Comparison of ENCODE assay signal across 7 mouse cellular contexts in the genomic region with DNA sequence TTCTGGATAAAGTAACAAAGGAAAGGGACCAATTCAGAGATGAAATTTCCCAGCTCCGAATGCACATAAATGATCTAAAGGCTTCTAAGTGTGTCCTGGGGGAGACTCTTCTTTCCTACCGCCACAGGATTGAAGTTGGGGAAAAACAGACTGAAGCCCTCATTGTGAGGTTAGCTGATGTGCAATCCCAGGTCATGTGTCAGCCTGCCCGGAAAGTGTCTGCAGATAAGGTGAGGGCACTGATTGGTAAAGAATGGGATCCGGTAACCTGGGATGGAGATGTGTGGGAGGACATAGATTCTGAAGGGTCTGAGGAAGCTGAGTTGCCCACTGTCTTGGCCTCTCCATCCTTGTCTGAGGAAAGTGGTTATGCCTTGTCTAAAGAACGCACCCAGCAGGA. TPM values are rescaled to one million over a fixed set of nuclear protein-coding genes. Genes with fewer than 3 reads are reported as not detected.
DNase-seq lines count a peak whose midpoint lies in the region; ATAC-seq and TF ChIP-seq lines count a peak whose summit lies in the region.

No protein-coding gene starts in this region.

- H3K36me3 ChIP-seq in forebrain, postnatal 0 days (ENCODE audit: insufficient read depth): peaks cover 30% of the 10 kb centered on the region
- H3K36me3 ChIP-seq in liver, embryonic 16.5 days (ENCODE audit: control insufficient read depth, insufficient read depth): peaks cover 28% of the 10 kb centered on the region

- H3K4me1 ChIP-seq in forebrain, postnatal 0 days (ENCODE audit: insufficient read depth): peaks cover 11% of the 10 kb centered on the region
- H3K4me1 ChIP-seq in liver, embryonic 16.5 days (ENCODE audit: control insufficient read depth, low read depth, low read length): peaks cover 25% of the 10 kb centered on the region

- H3K4me2 ChIP-seq in forebrain, postnatal 0 days (ENCODE audit: low read depth): peak overlapping the region; percentile 80
- peak overlapping the region; percentile 81 for H3K4me2 ChIP-seq in liver, embryonic 16.5 days (ENCODE audit: low read depth, low read length)

- ATAC-seq in forebrain, postnatal 0 days: no peak
- ATAC-seq in liver, embryonic 16.5 days (ENCODE audit: low read depth): no peak

- no peak overlapping the region for H3K27ac ChIP-seq in forebrain, postnatal 0 days (ENCODE audit: low read depth, low read length)
- peak overlapping the region; percentile 82 for H3K27ac ChIP-seq in liver, embryonic 16.5 days (ENCODE audit: low read length)

- no peaks in the 10 kb centered on the region for H3K9me3 ChIP-seq in forebrain, postnatal 0 days (ENCODE audit: low read length)
- H3K9me3 ChIP-seq in liver, embryonic 16.5 days (replicated peaks; ENCODE audit: control insufficient read depth, low read length): no peaks in the 10 kb centered on the region

- peak overlapping the region; percentile 74 for H3K4me3 ChIP-seq in forebrain, postnatal 0 days (ENCODE audit: low read depth, low read length)
- peak overlapping the region; percentile 100 for H3K4me3 ChIP-seq in liver, embryonic 16.5 days (ENCODE audit: low read depth, low read length)

- H3K27me3 ChIP-seq in forebrain, postnatal 0 days (ENCODE audit: insufficient read depth, low read length): no peaks in the 10 kb centered on the region
- H3K27me3 ChIP-seq in liver, embryonic 16.5 days (ENCODE audit: control insufficient read depth, insufficient read depth, low read depth, low read length): no peaks in the 10 kb centered on the region

- H3K9ac ChIP-seq in forebrain, postnatal 0 days: peak overlapping the region; percentile 49
- H3K9ac ChIP-seq in liver, embryonic 16.5 days (ENCODE audit: low read depth, low read length): peak overlapping the region; percentile 77

- no peak for TF ChIP-seq CTCF in forebrain, postnatal 0 days (IDR thresholded peaks at IDR 0.05; ENCODE audit: low read depth)

- WGBS in forebrain, postnatal 0 days: 21% methylated on average over 5 of the region's 5 CpGs
- 8% methylated on average over 5 of the region's 5 CpGs for WGBS in liver, embryonic 16.5 days (ENCODE audit: insufficient replicate concordance)

- DNase-seq in 416B (ENCODE audit: low read depth) (peak; percentile 44), A20 (ENCODE audit: low read depth, low spot score) (peak; percentile 30)
- DNase-seq in forebrain, postnatal 0 days: no peak
- no peak for DNase-seq in urinary bladder, adult 18-20 months (ENCODE audit: low spot score in 2 of 2)
- no peak for DNase-seq in layer of hippocampus, postnatal 14 days (ENCODE audit: low spot score in 2 of 2)
- DNase-seq in layer of hippocampus, postnatal 10 days (ENCODE audit: low spot score in 2 of 2): no peak

RNA-seq across cellular contexts. Expression of gene Fv1, which starts 0.5 kb away (rescaled TPM):
- total RNA-seq in forebrain, postnatal 0 days (2014; rRNA removed): 7.4 and 8.5 TPM in 2 replicates
- polyA plus RNA-seq in forebrain, postnatal 0 days (2015; fragmentation: Nextera tagmentation; extraction: Ambion mirVana): 2.7 and 4.2 TPM in 2 replicates
- polyA plus RNA-seq in liver, embryonic 16.5 days (2015; fragmentation: Nextera tagmentation; extraction: Ambion mirVana): 1.8 and 2.0 TPM in 2 replicates
- total RNA-seq in layer of hippocampus, postnatal 14 days (2021): 1 to 10 TPM; 7.2 to 8.9 TPM
- 1 to 10 TPM; 7.3 to 8.2 TPM for total RNA-seq in layer of hippocampus, postnatal 10 days (2021)

RNA-seq across cellular contexts. Expression of gene Miip, which starts 0.6 kb away (rescaled TPM):
- 32.9 and 35.7 TPM in 2 replicates for total RNA-seq in forebrain, postnatal 0 days (2014; rRNA removed)
- 31.7 and 32.3 TPM in 2 replicates for polyA plus RNA-seq in forebrain, postnatal 0 days (2015; fragmentation: Nextera tagmentation; extraction: Ambion mirVana)
- 26.9 and 29.4 TPM in 2 replicates for polyA plus RNA-seq in liver, embryonic 16.5 days (2015; fragmentation: Nextera tagmentation; extraction: Ambion mirVana)
- 10 to 100 TPM; 20.6 to 21.5 TPM for total RNA-seq in layer of hippocampus, postnatal 14 days (2021)
- total RNA-seq in layer of hippocampus, postnatal 10 days (2021): 10 to 100 TPM; 20.3 to 25.1 TPM

RNA-seq across cellular contexts. Expression of gene Zfp933, which starts 21.1 kb away (rescaled TPM):
- total RNA-seq in forebrain, postnatal 0 days (2014; rRNA removed): 15.6 and 16.5 TPM in 2 replicates
- polyA plus RNA-seq in forebrain, postnatal 0 days (2015; fragmentation: Nextera tagmentation; extraction: Ambion mirVana): 2.9 and 4.6 TPM in 2 replicates
- 1.3 and 1.5 TPM in 2 replicates for polyA plus RNA-seq in liver, embryonic 16.5 days (2015; fragmentation: Nextera tagmentation; extraction: Ambion mirVana)
- total RNA-seq in layer of hippocampus, postnatal 14 days (2021): 10 to 100 TPM; 16.0 to 16.9 TPM
- total RNA-seq in layer of hippocampus, postnatal 10 days (2021): 10 to 100 TPM; 18.4 to 21.2 TPM

RNA-seq across cellular contexts. Expression of gene Mfn2, which starts 35.3 kb away (rescaled TPM):
- total RNA-seq in forebrain, postnatal 0 days (2014; rRNA removed): 57.8 and 69.9 TPM in 2 replicates
- 59.4 and 83.3 TPM in 2 replicates for polyA plus RNA-seq in forebrain, postnatal 0 days (2015; fragmentation: Nextera tagmentation; extraction: Ambion mirVana)
- polyA plus RNA-seq in liver, embryonic 16.5 days (2015; fragmentation: Nextera tagmentation; extraction: Ambion mirVana): 15.9 and 16.2 TPM in 2 replicates
- 100 to 1,000 TPM; 188 to 200 TPM for total RNA-seq in layer of hippocampus, postnatal 14 days (2021)
- total RNA-seq in layer of hippocampus, postnatal 10 days (2021): 100 to 1,000 TPM; 149 to 175 TPM

RNA-seq across cellular contexts. Expression of gene Zfp984, which starts 59.6 kb away (rescaled TPM):
- 6.8 and 8.6 TPM in 2 replicates for total RNA-seq in forebrain, postnatal 0 days (2014; rRNA removed)
- polyA plus RNA-seq in forebrain, postnatal 0 days (2015; fragmentation: Nextera tagmentation; extraction: Ambion mirVana): 3.9 and 4.8 TPM in 2 replicates
- 3.2 and 3.4 TPM in 2 replicates for polyA plus RNA-seq in liver, embryonic 16.5 days (2015; fragmentation: Nextera tagmentation; extraction: Ambion mirVana)
- 1 to 10 TPM; 2.8 to 3.1 TPM for total RNA-seq in layer of hippocampus, postnatal 14 days (2021)
- 1 to 10 TPM; 3.4 to 4.2 TPM for total RNA-seq in layer of hippocampus, postnatal 10 days (2021)

Comparison
In these comparisons a context has a peak if more than half of its experiments do, and no peak if none do; other contexts are left out.
1. DNase-seq: peak in 416B (single experiment) and A20 (single experiment); none in forebrain, postnatal 0 days (single experiment), urinary bladder, adult 18-20 months (0 of 2), layer of hippocampus, postnatal 14 days (0 of 2) and layer of hippocampus, postnatal 10 days (0 of 2).